Mouse (Mus musculus): ENCODE results near the gene Cactin. TPM values are rescaled to one million over a fixed set of nuclear protein-coding genes. Genes with fewer than 3 reads are reported as not detected.

Gene Cactin
- polyA plus RNA-seq, 1 experiment from 2014 or later = 51.2 TPM

DNA sequence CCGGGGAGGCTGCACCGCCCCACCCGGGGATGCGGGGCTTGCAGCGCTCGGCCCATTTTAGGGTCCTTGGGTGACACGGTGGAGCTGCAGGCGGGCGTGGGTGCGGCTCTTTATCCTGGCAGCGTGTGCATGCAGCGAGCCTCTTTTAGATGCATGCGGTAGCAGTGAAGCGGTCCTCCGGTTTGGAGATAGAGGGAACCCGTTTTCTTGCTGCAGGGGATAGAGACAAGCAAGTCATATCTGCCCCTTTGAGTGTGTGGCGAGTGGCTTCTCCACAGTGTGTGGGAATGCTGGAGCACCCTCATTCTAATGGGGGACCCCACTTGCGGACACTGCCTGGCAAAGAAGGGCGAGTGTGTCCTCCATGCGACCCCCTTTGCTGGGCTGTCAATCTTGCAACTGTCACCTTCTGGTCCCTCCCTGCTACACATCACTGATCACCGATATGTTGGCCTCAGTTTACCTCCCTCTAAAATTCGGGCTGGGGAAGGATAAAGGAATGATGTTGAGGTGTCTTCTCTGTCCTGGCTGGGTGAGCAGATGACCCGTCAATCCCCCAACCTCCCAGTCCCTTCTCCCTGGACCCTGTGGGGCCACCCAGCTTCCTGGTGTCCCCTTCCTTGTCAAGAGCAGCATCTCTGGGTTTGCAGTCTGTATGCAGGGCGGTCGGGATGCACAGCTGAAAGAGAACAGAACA is 27.4 kb upstream of the Cactin start:
- DNase-seq (ENCODE audit: low spot score) = no peak
- Histone ChIP-seq H3K27ac (ENCODE audit: low read depth, low read length) (peak overlapping the region; percentile 65; the same call in 1 of the 2 replicates), H3K36me3 (ENCODE audit: control insufficient read depth, insufficient read depth, low read length) (no peaks in the 10 kb centered on the region), H3K9ac (ENCODE audit: low read length) (peak overlapping the region; percentile 90), H3K4me2 (ENCODE audit: low read depth, low read length, severe bottlenecking) (peak overlapping the region; percentile 95), H3K4me1 (replicated peaks; ENCODE audit: control insufficient read depth, insufficient read depth, low read length) (peaks cover 20% of the 10 kb centered on the region; the same call in 1 of the 2 replicates), H3K27me3 (ENCODE audit: control insufficient read depth, insufficient read depth, low read length) (peaks cover 20% of the 10 kb centered on the region), H3K9me3 (ENCODE audit: control insufficient read depth, low read length) (no peaks in the 10 kb centered on the region), H3K4me3 (ENCODE audit: low read depth, low read length) (peak overlapping the region; percentile 82)
- ATAC-seq (replicated peaks; ENCODE audit: low FRiP score) = peak; percentile 1; the same call in 1 of the 2 replicates
- 6% methylated on average over 25 of the region's 25 CpGs for WGBS

DNA sequence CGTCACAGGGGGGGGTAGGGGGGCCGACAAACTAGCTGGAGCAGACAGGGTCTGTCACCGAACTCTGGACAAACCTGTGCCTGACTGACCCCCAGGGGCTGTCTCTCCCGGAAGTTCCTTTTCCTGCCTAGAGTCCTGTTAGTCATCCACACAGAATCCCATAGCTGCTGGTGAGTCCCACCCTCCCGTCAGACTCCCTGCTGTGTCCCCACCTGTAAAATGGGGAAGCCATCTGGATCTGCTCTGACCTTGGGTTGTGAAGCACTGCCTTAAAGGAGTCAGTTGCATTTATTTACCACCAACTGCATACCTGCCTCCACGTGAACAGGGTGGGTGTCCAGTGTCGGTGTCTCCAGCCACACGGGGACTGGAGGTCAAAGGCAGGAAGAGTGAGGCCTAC is 26.5 kb upstream of the Cactin start:
- Histone ChIP-seq H3K9me3 (ENCODE audit: control insufficient read depth, low read length) (no peaks in the 10 kb centered on the region), H3K4me1 (replicated peaks; ENCODE audit: control insufficient read depth, insufficient read depth, low read length) (peaks cover 20% of the 10 kb centered on the region; the same call in 1 of the 2 replicates), H3K4me3 (ENCODE audit: low read depth, low read length) (peak overlapping the region; percentile 5; the same call in 1 of the 2 replicates), H3K36me3 (ENCODE audit: control insufficient read depth, insufficient read depth, low read length) (no peaks in the 10 kb centered on the region), H3K27ac (ENCODE audit: low read depth, low read length) (no peak overlapping the region), H3K9ac (ENCODE audit: low read length) (peak overlapping the region; percentile 8; the same call in 1 of the 2 replicates), H3K27me3 (ENCODE audit: control insufficient read depth, insufficient read depth, low read length) (peaks cover 19% of the 10 kb centered on the region), H3K4me2 (ENCODE audit: low read depth, low read length, severe bottlenecking) (peak overlapping the region; percentile 95)
- ATAC-seq (replicated peaks; ENCODE audit: low FRiP score) (no peak), DNase-seq (ENCODE audit: low spot score) (no peak)
- WGBS = 70% methylated on average over 8 of the region's 8 CpGs

DNA sequence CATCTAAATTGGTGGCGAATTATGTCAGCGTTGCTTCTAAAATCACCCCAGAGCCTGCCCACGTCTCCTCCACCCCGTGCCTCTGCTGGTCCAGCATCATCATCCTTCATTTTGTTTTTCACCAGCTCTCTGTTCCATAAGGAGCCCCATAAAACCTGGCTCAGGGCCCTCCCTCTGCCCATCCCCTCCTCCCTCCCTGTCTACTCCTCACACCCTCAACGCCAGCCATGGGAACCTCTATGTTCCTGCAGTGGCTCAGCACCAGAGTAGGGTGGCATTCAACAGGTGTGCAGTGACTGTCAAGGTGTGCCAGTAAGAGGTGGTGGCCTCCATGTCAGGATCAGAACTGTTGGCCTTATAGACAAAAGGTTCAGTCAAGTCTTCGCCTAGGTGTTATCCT is 25.7 kb upstream of the Cactin start:
- H3K4me3 ChIP-seq (ENCODE audit: low read depth, low read length) = no peak overlapping the region
- DNase-seq (ENCODE audit: low spot score) = no peak
- no peak for ATAC-seq (replicated peaks; ENCODE audit: low FRiP score)
- no peak overlapping the region for H3K4me2 ChIP-seq (ENCODE audit: low read depth, low read length, severe bottlenecking)
- H3K9me3 ChIP-seq (ENCODE audit: control insufficient read depth, low read length) = no peaks in the 10 kb centered on the region
- WGBS = 91% methylated on average over 6 of the region's 6 CpGs
- H3K9ac ChIP-seq (ENCODE audit: low read length) = no peak overlapping the region
- no peak overlapping the region for H3K27ac ChIP-seq (ENCODE audit: low read depth, low read length)
- peaks cover 20% of the 10 kb centered on the region; the same call in 1 of the 2 replicates for H3K4me1 ChIP-seq (replicated peaks; ENCODE audit: control insufficient read depth, insufficient read depth, low read length)
- peaks cover 13% of the 10 kb centered on the region for H3K27me3 ChIP-seq (ENCODE audit: control insufficient read depth, insufficient read depth, low read length)
- no peaks in the 10 kb centered on the region for H3K36me3 ChIP-seq (ENCODE audit: control insufficient read depth, insufficient read depth, low read length)

DNA sequence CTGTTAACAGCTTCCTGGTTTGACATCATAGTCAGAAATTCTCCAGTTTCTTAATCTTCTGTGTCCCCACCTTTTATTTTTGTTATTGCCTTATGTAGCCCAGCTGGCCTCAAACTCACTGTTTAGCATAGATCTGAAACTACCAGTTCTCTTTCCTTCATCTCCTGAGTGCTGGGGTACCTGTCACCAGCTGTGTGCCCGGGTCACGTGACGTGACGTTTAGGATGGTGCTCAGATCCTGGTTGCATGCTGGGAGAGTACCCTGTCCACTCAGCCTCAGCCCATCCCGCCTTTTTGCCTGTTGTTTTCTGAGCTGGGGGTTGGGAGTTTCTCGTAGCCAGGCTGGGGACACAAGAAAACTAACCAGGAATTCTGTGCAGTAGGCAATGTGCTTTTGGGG is 23.7 kb upstream of the Cactin start:
- no peak overlapping the region for H3K27ac ChIP-seq (ENCODE audit: low read depth, low read length)
- H3K4me3 ChIP-seq (ENCODE audit: low read depth, low read length) = no peak overlapping the region
- H3K9me3 ChIP-seq (ENCODE audit: control insufficient read depth, low read length) = no peaks in the 10 kb centered on the region
- DNase-seq (ENCODE audit: low spot score) (no peak), ATAC-seq (replicated peaks; ENCODE audit: low FRiP score) (no peak)
- no peaks in the 10 kb centered on the region for H3K27me3 ChIP-seq (ENCODE audit: control insufficient read depth, insufficient read depth, low read length)
- no peak overlapping the region for H3K4me2 ChIP-seq (ENCODE audit: low read depth, low read length, severe bottlenecking)
- H3K4me1 ChIP-seq (replicated peaks; ENCODE audit: control insufficient read depth, insufficient read depth, low read length) = peaks cover 17% of the 10 kb centered on the region; the same call in 1 of the 2 replicates
- no peak overlapping the region for H3K9ac ChIP-seq (ENCODE audit: low read length)
- H3K36me3 ChIP-seq (ENCODE audit: control insufficient read depth, insufficient read depth, low read length) = no peaks in the 10 kb centered on the region
- WGBS = 83% methylated on average over 6 of the region's 6 CpGs

DNA sequence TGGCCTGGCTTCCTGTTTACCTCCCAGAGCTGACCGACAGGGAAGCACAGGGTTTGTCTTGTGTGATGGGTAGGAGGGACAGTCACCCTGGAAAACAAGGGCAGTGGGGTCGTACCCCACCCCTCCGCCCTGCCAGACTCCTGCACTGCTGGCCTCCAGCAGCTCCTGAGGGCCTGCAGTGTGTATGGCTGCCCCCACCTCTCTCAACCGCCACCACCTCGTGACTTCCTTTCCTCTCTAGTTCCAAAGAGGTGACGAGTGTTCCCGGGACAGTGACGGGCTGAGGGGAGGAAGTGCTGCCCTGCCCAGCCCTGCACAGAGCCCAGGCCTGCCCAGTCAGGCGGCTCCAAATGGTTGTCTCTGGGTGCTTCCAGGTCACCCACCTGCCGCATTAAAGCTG is 23.1 kb upstream of the Cactin start:
- DNase-seq (ENCODE audit: low spot score) (no peak), ATAC-seq (replicated peaks; ENCODE audit: low FRiP score) (no peak)
- Histone ChIP-seq H3K36me3 (ENCODE audit: control insufficient read depth, insufficient read depth, low read length) (no peaks in the 10 kb centered on the region), H3K9me3 (ENCODE audit: control insufficient read depth, low read length) (no peaks in the 10 kb centered on the region), H3K4me2 (ENCODE audit: low read depth, low read length, severe bottlenecking) (no peak overlapping the region), H3K4me1 (replicated peaks; ENCODE audit: control insufficient read depth, insufficient read depth, low read length) (peaks cover 17% of the 10 kb centered on the region; the same call in 1 of the 2 replicates), H3K27ac (ENCODE audit: low read depth, low read length) (no peak overlapping the region), H3K9ac (ENCODE audit: low read length) (no peak overlapping the region), H3K27me3 (ENCODE audit: control insufficient read depth, insufficient read depth, low read length) (no peaks in the 10 kb centered on the region), H3K4me3 (ENCODE audit: low read depth, low read length) (no peak overlapping the region)
- whole genome bisulfite sequencing = 79% methylated on average over 10 of the region's 10 CpGs

DNA sequence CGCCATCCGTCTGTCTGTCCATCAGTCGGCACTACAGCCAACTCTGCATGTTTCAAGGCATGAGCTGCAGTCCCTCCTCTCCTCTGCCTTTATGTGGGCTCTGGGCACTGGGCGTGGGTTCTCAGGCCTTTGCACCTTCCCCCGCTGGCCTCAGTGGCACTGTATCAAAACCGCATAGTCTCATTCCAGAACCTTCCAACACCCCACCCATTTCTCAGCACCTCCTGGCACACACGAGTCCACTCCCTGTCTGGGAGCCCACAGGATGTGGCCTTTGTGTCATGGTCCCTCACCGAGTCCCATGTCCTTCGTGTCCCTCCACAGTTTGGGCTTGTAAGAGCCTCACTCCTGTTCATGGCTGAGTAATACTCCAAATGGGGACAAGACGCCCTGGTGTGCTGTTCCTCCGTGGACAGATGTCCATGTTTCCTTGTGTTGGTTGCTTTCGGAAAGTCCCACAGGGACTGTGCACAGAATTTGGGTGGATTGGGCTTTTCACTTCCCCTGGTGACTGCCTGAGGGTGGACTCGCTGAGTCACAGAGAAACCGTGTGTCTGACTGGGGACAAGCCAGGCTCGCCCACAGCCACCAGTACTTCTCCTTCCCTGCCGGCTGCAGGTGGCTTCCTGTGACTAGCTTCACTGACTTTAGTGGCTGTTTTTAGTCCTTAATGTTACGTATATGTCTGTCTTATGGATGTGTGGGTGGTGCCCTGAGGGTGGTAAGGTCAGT is 22.4 kb upstream of the Cactin start:
- H3K4me1 ChIP-seq (replicated peaks; ENCODE audit: control insufficient read depth, insufficient read depth, low read length) = peaks cover 16% of the 10 kb centered on the region; the same call in 1 of the 2 replicates
- no peak overlapping the region for H3K4me3 ChIP-seq (ENCODE audit: low read depth, low read length)
- H3K9me3 ChIP-seq (ENCODE audit: control insufficient read depth, low read length) = no peaks in the 10 kb centered on the region
- no peaks in the 10 kb centered on the region for H3K36me3 ChIP-seq (ENCODE audit: control insufficient read depth, insufficient read depth, low read length)
- H3K27me3 ChIP-seq (ENCODE audit: control insufficient read depth, insufficient read depth, low read length) = no peaks in the 10 kb centered on the region
- WGBS = 96% methylated on average over 17 of the region's 17 CpGs
- H3K27ac ChIP-seq (ENCODE audit: low read depth, low read length) = no peak overlapping the region
- no peak overlapping the region for H3K4me2 ChIP-seq (ENCODE audit: low read depth, low read length, severe bottlenecking)
- H3K9ac ChIP-seq (ENCODE audit: low read length) = no peak overlapping the region
- DNase-seq (ENCODE audit: low spot score) (no peak), ATAC-seq (replicated peaks; ENCODE audit: low FRiP score) (no peak)

DNA sequence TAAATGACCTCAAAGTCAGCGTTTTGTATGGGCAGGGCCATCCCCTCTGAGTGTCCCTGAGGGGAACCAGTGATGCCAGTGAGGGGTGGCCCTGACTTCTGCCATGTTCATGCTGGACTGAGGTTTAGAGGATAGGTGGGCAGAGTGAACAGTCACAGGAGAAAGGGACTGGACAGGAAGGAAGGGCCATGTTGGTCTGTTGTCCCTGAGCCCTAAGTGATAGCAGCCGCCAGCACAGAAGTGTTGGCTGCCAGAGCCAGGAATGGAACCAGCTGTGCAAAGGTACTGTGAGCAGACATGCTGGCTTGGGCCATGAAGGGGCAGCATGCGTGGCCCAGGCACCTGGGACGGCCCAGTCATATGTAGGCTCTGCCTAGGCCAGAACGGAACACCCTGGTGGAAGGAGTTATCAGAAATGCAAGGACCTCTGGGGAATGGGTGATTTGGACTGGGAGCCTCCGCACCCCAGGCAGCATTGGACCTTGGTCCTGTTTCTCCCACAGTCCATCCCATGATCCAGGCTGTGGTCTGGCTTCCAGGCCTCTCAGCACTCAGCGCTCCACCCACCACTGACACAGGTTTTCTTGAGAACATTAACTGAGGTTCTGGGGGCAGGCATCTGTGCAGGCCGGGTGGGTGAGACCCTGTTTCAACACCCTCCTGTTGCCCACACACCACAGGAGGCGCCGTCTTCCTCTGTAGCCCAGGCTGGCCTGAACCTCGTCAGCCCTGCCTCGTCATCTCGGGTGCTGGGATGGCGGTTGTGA is 21.1 kb upstream of the Cactin start:
- no peak for DNase-seq (ENCODE audit: low spot score)
- Histone ChIP-seq H3K36me3 (ENCODE audit: control insufficient read depth, insufficient read depth, low read length) (no peaks in the 10 kb centered on the region), H3K27ac (ENCODE audit: low read depth, low read length) (no peak overlapping the region), H3K9ac (ENCODE audit: low read length) (no peak overlapping the region), H3K4me1 (replicated peaks; ENCODE audit: control insufficient read depth, insufficient read depth, low read length) (peaks cover 4% of the 10 kb centered on the region; the same call in 1 of the 2 replicates), H3K4me2 (ENCODE audit: low read depth, low read length, severe bottlenecking) (no peak overlapping the region), H3K9me3 (ENCODE audit: control insufficient read depth, low read length) (no peaks in the 10 kb centered on the region), H3K27me3 (ENCODE audit: control insufficient read depth, insufficient read depth, low read length) (no peaks in the 10 kb centered on the region), H3K4me3 (ENCODE audit: low read depth, low read length) (no peak overlapping the region)
- ATAC-seq (replicated peaks; ENCODE audit: low FRiP score) = no peak
- 92% methylated on average over 14 of the region's 14 CpGs for WGBS

DNA sequence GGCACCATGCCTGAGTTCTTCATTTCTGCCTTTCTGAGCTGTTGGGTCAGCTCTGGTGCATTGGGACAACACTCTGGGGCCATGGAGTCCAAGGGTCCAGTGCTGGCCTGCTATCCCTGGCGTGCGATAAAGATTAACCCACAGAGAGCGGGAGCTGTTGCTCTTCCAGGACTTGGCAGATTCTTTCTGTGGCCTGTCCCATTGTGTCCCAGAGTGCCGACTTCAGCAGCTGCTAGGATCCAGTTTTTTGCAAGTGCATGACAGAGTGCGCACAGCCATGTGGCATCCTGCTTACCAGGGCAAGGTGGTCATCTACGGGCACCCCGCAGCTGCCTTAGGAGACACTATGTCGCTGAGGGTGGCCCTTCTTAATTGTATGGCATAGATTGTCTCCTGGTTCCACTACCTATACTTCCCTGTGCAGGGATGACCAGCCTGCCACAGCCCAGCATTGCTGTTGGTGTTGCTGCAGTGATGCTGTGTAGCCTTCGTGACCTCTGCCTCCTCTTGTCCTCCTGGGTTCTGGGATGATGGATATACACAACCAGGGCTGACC is 20.5 kb upstream of the Cactin start:
- Histone ChIP-seq H3K9ac (ENCODE audit: low read length) (no peak overlapping the region), H3K27ac (ENCODE audit: low read depth, low read length) (no peak overlapping the region), H3K9me3 (ENCODE audit: control insufficient read depth, low read length) (no peaks in the 10 kb centered on the region), H3K4me3 (ENCODE audit: low read depth, low read length) (no peak overlapping the region), H3K4me2 (ENCODE audit: low read depth, low read length, severe bottlenecking) (no peak overlapping the region), H3K27me3 (ENCODE audit: control insufficient read depth, insufficient read depth, low read length) (no peaks in the 10 kb centered on the region), H3K4me1 (replicated peaks; ENCODE audit: control insufficient read depth, insufficient read depth, low read length) (peaks cover 2% of the 10 kb centered on the region; the same call in 1 of the 2 replicates), H3K36me3 (ENCODE audit: control insufficient read depth, insufficient read depth, low read length) (no peaks in the 10 kb centered on the region)
- ATAC-seq (replicated peaks; ENCODE audit: low FRiP score) (no peak), DNase-seq (ENCODE audit: low spot score) (no peak)
- 86% methylated on average over 9 of the region's 9 CpGs for WGBS

Data from forebrain, embryonic 11.5 days (tissue).